Mouse (Mus musculus): ENCODE measurements around the gene Hpse.

The Hpse gene

GRCm38 (mm10) chr5:100643253-100643990 is 76.1 kb downstream of the Hpse start:
- DNase-seq (ENCODE audit: low read depth in 2 of 2, low spot score in 2 of 2) = peak; percentile 24 to 29

DNA sequence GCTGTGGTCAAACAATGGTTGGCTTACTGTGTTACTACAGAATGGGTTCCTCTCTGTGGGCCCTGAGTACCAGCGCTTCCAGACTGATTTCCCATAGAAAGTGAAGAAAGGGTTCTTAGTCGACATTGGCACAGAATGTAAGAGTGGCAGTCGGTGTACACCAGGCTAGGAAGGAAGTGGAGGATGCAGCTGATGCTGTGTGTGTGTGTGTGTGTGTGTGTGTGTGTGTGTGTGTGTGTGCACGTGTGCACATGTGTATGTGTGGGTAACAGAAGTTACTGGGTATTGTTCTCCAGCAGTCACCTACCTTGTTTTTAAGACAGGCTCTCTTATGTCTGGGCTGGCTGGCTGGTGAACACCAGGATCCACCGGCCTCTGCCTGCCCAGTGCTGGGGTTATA is 77.2 kb downstream of the Hpse start:
- peak in 1 of 2 experiments; percentile 26 for DNase-seq (ENCODE audit: low read depth in 2 of 2, low spot score in 2 of 2)

GRCm38 (mm10) chr5:100638483-100638882 is 81.0 kb downstream of the Hpse start:
- DNase-seq (ENCODE audit: low read depth in 2 of 2, low spot score in 2 of 2) = no peak

DNA sequence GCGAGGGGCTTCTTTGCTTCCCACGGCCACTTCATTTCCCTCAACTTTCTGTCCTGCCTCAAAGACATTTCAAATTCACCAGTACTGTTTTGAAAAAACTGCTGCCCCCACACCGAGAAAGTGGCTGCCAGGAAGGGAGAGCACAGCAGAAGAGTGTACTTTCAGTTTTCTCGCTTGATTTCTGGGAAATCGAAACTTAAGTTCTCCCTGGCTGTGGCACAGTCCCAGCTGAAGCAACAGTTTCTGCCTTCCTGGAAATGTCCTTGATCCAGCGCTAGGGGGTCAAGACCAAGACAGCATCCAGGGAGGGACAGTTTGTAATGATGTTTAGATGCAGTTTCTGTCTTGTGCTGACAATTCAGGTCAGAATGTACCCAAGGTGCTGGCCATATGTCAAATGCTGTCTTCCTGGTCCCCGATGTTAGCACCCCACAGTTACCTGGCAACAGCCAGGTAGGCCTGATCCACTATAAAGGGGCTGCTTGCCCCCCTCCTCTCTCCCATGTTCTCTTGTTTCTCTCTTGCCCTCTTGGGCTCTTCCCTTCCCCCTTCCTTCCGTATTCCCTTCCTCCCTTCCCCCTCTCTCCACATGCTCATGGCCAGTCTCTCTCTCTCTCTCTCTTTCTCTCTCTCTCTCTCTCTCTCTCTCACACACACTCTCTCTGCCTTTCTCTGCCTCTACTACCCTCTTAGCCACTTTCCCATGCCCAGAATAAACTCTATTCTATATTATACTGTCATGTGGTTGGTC is 82.5 kb downstream of the Hpse start:
- peak in 1 of 2 experiments; percentile 12 for DNase-seq (ENCODE audit: low read depth in 2 of 2, low spot score in 2 of 2)

DNA sequence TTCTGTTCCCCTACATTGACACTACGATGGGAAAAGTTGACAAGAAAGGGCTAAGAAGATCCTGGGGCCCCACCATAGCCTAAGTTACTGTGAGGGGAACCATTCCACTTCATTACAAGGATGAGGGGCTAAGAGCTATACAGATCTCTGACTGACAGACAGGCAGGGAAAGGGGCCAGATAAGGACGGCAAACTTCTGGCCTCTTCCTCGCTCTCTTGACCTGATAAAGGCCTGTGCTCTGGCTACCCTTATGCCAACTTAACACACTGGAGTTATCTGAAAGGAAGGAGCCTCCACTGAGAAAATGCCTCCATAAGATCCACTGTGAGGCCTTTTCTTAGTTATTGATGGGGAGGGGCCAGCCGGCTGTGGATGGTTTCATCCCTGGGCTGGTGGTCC is 83.6 kb downstream of the Hpse start:
- no peak for DNase-seq (ENCODE audit: low read depth in 2 of 2, low spot score in 2 of 2)

DNA sequence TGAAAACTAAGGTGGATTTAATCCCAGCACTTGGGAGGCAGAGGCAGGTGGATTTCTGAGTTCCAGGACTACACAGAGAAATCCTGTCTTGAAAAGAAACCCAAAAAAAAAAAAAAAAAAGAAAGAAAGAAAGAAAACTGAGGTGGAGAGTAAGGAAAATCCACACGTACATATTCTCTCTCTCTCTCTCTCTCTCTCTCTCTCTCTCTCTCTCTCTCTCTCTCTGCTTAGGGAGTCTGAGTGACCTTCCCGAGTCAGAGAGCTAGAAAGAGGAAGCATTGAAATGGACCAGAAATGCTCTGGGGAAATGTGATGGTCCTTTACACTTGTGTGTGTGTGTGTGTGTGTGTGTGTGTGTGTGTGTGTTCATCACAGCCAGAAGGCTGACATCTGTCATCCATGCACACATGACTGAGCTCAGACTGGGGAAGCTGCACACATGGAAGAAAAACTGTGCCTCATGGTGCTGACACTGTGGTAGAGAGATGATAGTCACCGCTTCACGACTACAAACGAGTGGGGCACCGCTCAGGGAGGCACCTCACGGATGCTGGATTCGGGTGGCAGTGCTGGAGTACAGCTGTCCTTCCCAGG is 84.5 kb downstream of the Hpse start:
- DNase-seq (ENCODE audit: low read depth in 2 of 2, low spot score in 2 of 2) = no peak

DNA sequence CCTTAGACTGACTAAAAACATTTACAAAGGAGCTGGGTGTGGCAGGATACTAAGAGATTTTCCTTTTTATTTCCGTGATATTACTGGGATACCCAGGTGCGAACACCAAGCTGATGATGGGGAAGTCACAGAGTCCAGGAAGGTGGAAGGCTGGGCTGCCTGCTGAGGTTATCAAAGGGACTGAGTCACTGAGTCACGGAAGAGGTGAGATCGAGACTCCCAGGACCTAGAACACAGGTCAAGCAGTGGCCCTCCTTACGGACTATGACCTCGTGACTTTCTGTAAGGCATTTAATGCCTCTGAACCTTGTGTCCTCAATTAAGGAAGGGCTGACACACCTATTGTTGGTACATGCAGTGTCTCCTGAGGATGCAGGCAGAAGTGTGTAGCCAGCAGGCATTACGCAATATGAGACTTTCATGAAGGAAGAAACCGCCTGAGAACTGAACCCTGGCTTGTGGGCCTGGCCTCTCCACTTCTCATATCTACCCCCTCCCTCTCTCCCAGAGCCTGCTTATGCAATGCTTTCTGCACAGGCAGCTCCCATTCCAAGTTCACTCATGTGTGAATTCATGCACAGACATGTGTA is 86.9 kb downstream of the Hpse start:
- DNase-seq (ENCODE audit: low read depth in 2 of 2, low spot score in 2 of 2) = no peak

Measured in CD8-positive naive resting alpha-beta T cell, adult 2 months (primary cell).